9 mouse cellular contexts compared by ENCODE assay signal in the genomic region with DNA sequence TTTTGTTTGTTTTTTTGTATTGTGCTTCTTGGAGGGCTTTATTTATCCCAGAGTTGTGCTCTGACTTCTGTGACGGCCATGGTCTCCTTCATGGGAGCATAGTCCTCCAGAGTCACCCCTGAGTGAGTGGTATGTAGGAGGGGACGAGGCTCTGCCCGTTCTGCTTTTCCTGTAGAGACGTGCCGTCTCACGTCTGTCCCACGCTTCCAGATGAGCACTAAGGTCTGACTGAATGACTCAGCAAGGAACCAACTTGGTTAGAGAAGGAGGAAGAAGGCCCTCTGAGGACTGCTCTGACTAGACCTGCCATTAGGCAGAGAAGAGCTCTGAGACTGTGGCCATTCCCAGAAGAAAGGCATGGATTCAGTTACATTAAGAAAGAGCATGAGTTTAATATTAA.
A peak's percentile ranks its signal among the peaks of the same experiment; 100 is the strongest.
DNase-seq lines count a peak whose midpoint lies in the region; ATAC-seq lines count a peak whose summit lies in the region.
"Had no signal": no experiment of that assay in that cellular context is flagged by ENCODE, and none has a peak within 500 bp of the region (broad histone marks: within the 10 kb centered on the region; RNA-seq: fewer than 3 reads in every experiment).

No protein-coding gene starts in this region.

- no peaks in the 10 kb centered on the region for H3K27me3 ChIP-seq in hindbrain, embryonic 13.5 days
- H3K27me3 ChIP-seq in hindbrain, embryonic 10.5 days (ENCODE audit: insufficient read depth, poor library complexity, severe bottlenecking), result no peaks in the 10 kb centered on the region
- H3K27me3 ChIP-seq in liver, embryonic 13.5 days, result no peaks in the 10 kb centered on the region
- H3K27me3 ChIP-seq: intestine, embryonic 15.5 days had no signal

- no peak for DNase-seq in hindbrain, embryonic 10.5 days (ENCODE audit: low spot score)
- peak; percentile 82 for DNase-seq in 416B (ENCODE audit: low read depth)
- DNase-seq in brain, adult 2 months (ENCODE audit: low read depth, low spot score), result peak; percentile 60
- no peak for DNase-seq in liver, embryonic 13.5 days
- no peak for DNase-seq in urinary bladder, postnatal 36 days (ENCODE audit: low spot score in 2 of 2)
- no peak for DNase-seq in heart, adult 18-20 months
- DNase-seq in layer of hippocampus, adult 9-10 months (ENCODE audit: low spot score), result no peak

- no peak overlapping the region for H3K9ac ChIP-seq in hindbrain, embryonic 13.5 days
- no peak overlapping the region for H3K9ac ChIP-seq in liver, embryonic 13.5 days
- H3K9ac ChIP-seq: intestine, embryonic 15.5 days had no signal

- peaks cover 15% of the 10 kb centered on the region for H3K36me3 ChIP-seq in hindbrain, embryonic 13.5 days
- H3K36me3 ChIP-seq in hindbrain, embryonic 10.5 days, result peaks cover 58% of the 10 kb centered on the region
- no peaks in the 10 kb centered on the region for H3K36me3 ChIP-seq in liver, embryonic 13.5 days
- H3K36me3 ChIP-seq: intestine, embryonic 15.5 days had no signal

- ATAC-seq in hindbrain, embryonic 13.5 days (ENCODE audit: low FRiP score), result no peak
- ATAC-seq in liver, embryonic 13.5 days (ENCODE audit: low read depth), result peak; percentile 62
- ATAC-seq: intestine, embryonic 15.5 days had no signal

- peaks cover 54% of the 10 kb centered on the region for H3K4me1 ChIP-seq in hindbrain, embryonic 13.5 days (replicated peaks)
- H3K4me1 ChIP-seq in hindbrain, embryonic 10.5 days (replicated peaks), result peaks cover 27% of the 10 kb centered on the region
- H3K4me1 ChIP-seq in liver, embryonic 13.5 days (replicated peaks), result peaks cover 30% of the 10 kb centered on the region

- H3K27ac ChIP-seq in hindbrain, embryonic 13.5 days, result peak overlapping the region; percentile 20; the same call in 1 of the 2 replicates
- H3K27ac ChIP-seq in hindbrain, embryonic 10.5 days, result no peak overlapping the region
- no peak overlapping the region for H3K27ac ChIP-seq in liver, embryonic 13.5 days
- H3K27ac ChIP-seq: intestine, embryonic 15.5 days had no signal

- no peak overlapping the region for H3K4me3 ChIP-seq in hindbrain, embryonic 13.5 days
- H3K4me3 ChIP-seq in hindbrain, embryonic 10.5 days, result no peak overlapping the region
- no peak overlapping the region for H3K4me3 ChIP-seq in liver, embryonic 13.5 days (replicated peaks)
- H3K4me3 ChIP-seq: intestine, embryonic 15.5 days had no signal

- no peaks in the 10 kb centered on the region for H3K9me3 ChIP-seq in hindbrain, embryonic 13.5 days
- H3K9me3 ChIP-seq in hindbrain, embryonic 10.5 days, result no peaks in the 10 kb centered on the region
- H3K9me3 ChIP-seq in liver, embryonic 13.5 days (replicated peaks), result no peaks in the 10 kb centered on the region
- H3K9me3 ChIP-seq: intestine, embryonic 15.5 days had no signal

- no peak overlapping the region for H3K4me2 ChIP-seq in hindbrain, embryonic 13.5 days
- no peak overlapping the region for H3K4me2 ChIP-seq in liver, embryonic 13.5 days
- H3K4me2 ChIP-seq: intestine, embryonic 15.5 days had no signal

- WGBS in hindbrain, embryonic 13.5 days, result 61% methylated on average over 7 of the region's 7 CpGs
- WGBS in hindbrain, embryonic 10.5 days, result 75% methylated on average over 7 of the region's 7 CpGs
- WGBS in liver, embryonic 13.5 days (ENCODE audit: insufficient replicate concordance), result 7% methylated on average over 7 of the region's 7 CpGs

Comparison
In these comparisons a context has a peak if more than half of its experiments do, and no peak if none do; other contexts are left out.
1. DNase-seq: peak in 416B (single experiment) and brain, adult 2 months (single experiment); none in hindbrain, embryonic 10.5 days (single experiment), liver, embryonic 13.5 days (single experiment), urinary bladder, postnatal 36 days (0 of 2), heart, adult 18-20 months (0 of 2) and layer of hippocampus, adult 9-10 months (single experiment).